Mouse (Mus musculus): Measurements from ENCODE around the gene 4930558C23Rik.
"Not testable (repeated sequence)": the region's sequence is repeated elsewhere in the genome, so short reads cannot be mapped to it uniquely, and the experiment has no call there.

4930558C23Rik gene

GRCm38 (mm10) chr3:95402741-95403140 lies at the start of gene 4930558C23Rik:
TSS of gene 4930558C23Rik (minus strand) at chr3:95402841.
- no peak for DNase-seq

GRCm38 (mm10) chr3:95450915-95451314 lies 48.3 kb upstream of the 4930558C23Rik start:
- DNase-seq = no peak

- peak; percentile 46 to 66 for DNase-seq
Observed at GRCm38 (mm10) chr3:95450408-95450807, 47.8 kb upstream of the 4930558C23Rik start.

GRCm38 (mm10) chr3:95445311-95445710 lies 42.7 kb upstream of the 4930558C23Rik start:
- no peak for DNase-seq

- no peak for DNase-seq
Observed at GRCm38 (mm10) chr3:95442406-95443117, 39.9 kb upstream of the 4930558C23Rik start.

- no peak for DNase-seq
Observed at GRCm38 (mm10) chr3:95439670-95440069, 37.0 kb upstream of the 4930558C23Rik start.

GRCm38 (mm10) chr3:95438636-95439035 lies 36.0 kb upstream of the 4930558C23Rik start:
- DNase-seq = not testable (repeated sequence)

GRCm38 (mm10) chr3:95435561-95435960 lies 32.9 kb upstream of the 4930558C23Rik start:
- no peak for DNase-seq

GRCm38 (mm10) chr3:95434983-95435370 lies 32.3 kb upstream of the 4930558C23Rik start:
- no peak for DNase-seq

- peak; percentile 87 to 90 for DNase-seq
Observed at GRCm38 (mm10) chr3:95434136-95434982, 31.7 kb upstream of the 4930558C23Rik start, which contains the start of gene Arnt. TSS of gene Arnt (plus strand) at chr3:95434388.

GRCm38 (mm10) chr3:95433301-95433915 lies 30.8 kb upstream of the 4930558C23Rik start:
- DNase-seq = no peak

- not testable (repeated sequence) for DNase-seq
Observed at GRCm38 (mm10) chr3:95428423-95428822, 25.8 kb upstream of the 4930558C23Rik start.

GRCm38 (mm10) chr3:95427891-95428238 lies 25.2 kb upstream of the 4930558C23Rik start:
- DNase-seq = peak; percentile 37 to 46

- DNase-seq = not testable (repeated sequence)
Observed at GRCm38 (mm10) chr3:95427117-95427890, 24.7 kb upstream of the 4930558C23Rik start.

GRCm38 (mm10) chr3:95426476-95426875 lies 23.8 kb upstream of the 4930558C23Rik start:
- DNase-seq = not testable (repeated sequence)

GRCm38 (mm10) chr3:95417866-95418265 lies 15.2 kb upstream of the 4930558C23Rik start:
- DNase-seq = no peak

- DNase-seq = no peak
Observed at GRCm38 (mm10) chr3:95412268-95412667, 9.6 kb upstream of the 4930558C23Rik start.

GRCm38 (mm10) chr3:95408852-95409251 lies 6.2 kb upstream of the 4930558C23Rik start:
- no peak for DNase-seq

- no peak for DNase-seq
Observed at GRCm38 (mm10) chr3:95407728-95408127, 5.1 kb upstream of the 4930558C23Rik start.

GRCm38 (mm10) chr3:95394385-95394784 lies 8.3 kb downstream of the 4930558C23Rik start:
- no peak for DNase-seq

- no peak for DNase-seq
Observed at GRCm38 (mm10) chr3:95385401-95386075, 17.1 kb downstream of the 4930558C23Rik start.

GRCm38 (mm10) chr3:95373208-95373607 lies 29.4 kb downstream of the 4930558C23Rik start:
- no peak for DNase-seq

Measured in cerebellum, postnatal 25 days (tissue).